Mouse (Mus musculus) CH12F3 (cell line): ENCODE measurements around the gene Abcg5.

ENCODE experiments used
- in situ Hi-C: fragments of 300-500 bp; cut with MboI; formaldehyde crosslinking; loops from 2 replicates; pipeline ENCODE4 v1.14.3; 2020; ENCODE audit warnings: low sequenced_read_pairs

The Abcg5 gene

DNA sequence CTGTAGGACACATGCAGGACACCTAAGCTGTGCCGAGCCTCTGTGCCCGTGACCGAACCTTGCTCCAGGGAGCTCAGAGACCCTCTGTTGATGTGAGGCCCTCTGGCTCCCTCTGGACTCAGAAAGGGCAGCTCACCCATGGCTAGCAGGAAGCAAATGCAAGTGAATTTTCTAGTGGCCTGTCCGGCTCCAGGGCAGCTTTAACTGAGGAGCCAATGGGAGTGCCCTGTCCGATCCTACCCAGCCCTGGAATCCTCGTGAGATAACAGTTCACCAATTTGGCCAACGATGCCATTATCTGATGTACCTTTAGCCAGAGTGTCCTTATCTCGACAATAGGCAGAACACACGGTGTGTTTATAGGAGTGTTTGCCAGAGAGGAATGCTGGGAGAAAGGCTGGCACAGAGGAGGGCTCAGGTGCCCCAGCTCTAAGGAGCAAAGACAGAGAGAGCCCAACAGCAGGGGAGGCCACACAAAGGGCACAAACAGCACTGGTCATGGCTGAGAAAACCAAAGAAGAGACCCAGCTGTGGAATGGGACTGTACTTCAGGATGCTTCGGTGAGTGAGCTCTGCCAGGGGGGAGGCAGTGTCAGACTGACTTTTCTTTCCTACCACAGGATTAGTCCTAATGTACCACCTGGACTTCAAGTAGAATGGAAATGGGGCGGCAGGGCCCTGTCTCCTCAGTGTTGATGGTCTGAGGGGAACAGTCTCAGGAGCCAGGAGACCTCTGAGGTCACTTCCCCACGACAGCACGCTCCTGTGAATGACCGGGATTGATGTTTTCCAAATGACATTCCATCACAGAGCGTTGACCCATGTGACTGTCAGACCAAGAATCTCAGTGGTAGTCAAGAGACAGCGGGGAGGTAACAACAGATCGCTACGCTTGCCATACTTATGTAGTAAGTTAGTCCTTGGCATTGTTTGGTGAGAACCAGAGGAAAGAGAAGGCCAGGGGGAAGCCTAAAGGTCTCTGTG, at the start of gene Abcg5:
Abcg5 (minus strand) TSS at position 278 of the 984 bp plus-strand sequence.
- in situ Hi-C loops = no loop called here

DNA sequence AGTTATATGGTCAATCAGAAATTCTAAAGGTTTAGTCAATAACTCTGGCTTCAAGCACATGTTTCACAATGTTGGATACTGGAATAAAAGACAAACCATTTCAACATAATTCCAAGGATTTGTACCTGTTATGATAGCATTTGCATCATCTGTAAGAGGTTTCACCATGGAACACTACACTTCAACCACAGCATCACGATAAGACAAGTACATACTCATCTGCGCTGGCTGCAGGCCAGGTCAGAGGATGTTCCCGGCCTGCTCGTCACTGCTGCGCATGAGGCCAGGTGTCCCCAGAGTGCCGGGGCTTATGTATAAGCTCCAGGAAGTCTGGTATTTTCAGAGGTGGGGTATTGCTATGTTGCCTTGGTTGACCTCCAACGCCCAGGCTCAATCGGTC, 49.8 kb upstream of the Abcg5 start:
- in situ Hi-C loops = no loop called here

DNA sequence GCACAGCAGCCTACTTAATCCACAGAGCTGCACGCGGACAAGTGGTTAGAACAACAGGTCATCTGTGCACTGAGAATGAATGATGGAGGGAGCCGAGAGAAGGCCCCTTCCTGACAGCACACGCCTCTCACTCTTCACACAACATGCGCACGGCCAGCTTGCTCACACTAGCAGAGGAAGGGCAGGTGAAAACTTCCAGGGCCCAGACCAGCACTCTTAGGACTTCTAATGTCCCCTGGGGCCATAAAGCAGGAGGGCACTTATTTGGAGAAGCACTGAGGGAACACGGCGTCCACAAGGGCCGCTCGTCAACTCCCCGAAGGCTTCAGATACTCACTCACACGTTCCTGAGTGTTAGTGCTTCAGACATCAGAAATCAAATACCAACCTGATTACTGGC, 48.5 kb upstream of the Abcg5 start:
- in situ Hi-C loops = no loop called here

DNA sequence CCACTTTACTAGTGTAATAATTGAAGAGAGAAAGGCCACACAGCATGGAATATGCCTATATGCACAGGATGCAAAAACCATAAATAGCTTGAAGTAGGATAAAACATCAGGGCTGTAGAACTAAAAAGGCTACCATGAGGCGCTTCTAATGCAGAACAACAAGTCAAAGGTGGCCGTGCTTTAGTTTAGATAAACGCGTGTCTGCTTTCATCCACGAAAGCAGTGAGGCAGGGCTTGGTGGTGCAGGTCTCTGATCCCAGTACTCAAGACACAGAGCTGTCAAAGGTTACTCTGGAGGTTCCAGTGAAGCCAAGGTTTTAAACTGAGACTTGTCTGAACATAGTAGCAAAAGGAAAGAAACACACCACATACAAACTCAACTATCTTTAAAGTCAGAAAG, 46.3 kb upstream of the Abcg5 start:
- in situ Hi-C loops = no loop called here

DNA sequence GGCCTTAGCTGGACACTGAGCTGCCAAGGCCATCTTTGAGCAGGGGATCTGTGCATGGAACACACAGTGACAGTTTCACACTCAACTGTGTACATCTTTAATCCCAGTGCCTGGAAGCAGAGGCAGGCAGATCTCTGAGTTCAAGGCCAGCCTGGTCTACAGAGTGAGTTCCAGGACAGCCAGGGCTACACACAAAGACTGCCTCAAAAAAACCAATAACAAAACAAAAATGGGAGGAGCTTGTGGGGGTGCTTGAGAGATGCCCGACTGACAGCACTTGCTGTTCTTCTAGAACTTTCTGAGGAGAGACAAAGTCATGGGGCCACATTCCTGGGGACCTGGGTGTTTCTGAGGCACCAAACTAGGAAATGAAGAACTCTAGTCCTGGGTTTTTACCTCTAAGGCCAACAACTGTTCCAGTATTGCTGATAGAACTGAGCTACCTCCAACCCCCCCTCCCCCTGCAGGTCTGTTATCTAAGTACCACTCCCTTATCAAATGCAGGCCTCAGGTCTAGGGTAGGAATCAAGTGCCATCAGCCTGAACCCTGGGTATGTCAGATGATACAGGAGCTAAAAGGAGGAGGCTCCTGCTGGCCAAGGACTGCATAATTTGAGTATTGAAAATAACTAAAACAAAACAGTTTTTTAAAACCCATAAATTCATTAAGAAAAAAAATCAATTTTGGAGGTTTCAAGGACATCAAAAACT, 45.5 kb upstream of the Abcg5 start:
- in situ Hi-C loops = no loop called here

DNA sequence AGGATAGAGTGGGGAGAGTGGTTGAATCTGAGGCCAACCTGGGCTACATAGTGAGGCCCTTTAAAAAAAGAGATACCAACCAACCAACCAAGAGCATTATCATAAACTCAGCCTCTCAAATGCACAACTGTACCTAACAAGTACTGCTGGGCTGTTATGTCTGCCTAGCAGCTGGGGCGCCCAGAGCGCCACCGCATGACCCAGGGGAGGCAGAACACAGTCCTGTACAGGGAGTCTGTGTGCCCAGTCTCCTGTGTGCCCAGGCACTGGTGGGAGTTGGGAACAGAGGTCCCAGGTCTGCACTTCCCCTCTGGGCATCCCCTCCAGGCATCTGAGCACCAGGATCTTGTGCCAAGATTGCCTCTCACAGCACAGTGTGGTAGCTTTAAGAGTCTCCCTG, 42.4 kb upstream of the Abcg5 start:
- in situ Hi-C loops = no loop called here

- in situ Hi-C loops = no loop called here
Measured at GRCm38 (mm10) chr17:84724028-84724427, 41.2 kb upstream of the Abcg5 start.

- in situ Hi-C loops = no loop called here
Measured at GRCm38 (mm10) chr17:84719105-84719504, 36.3 kb upstream of the Abcg5 start.

GRCm38 (mm10) chr17:84717416-84717815, 34.6 kb upstream of the Abcg5 start:
- in situ Hi-C loops = no loop called here

- in situ Hi-C loops = no loop called here
Measured at GRCm38 (mm10) chr17:84716252-84716872, 33.6 kb upstream of the Abcg5 start.

- in situ Hi-C loops = no loop called here
Measured at GRCm38 (mm10) chr17:84714930-84715329, 32.1 kb upstream of the Abcg5 start.

DNA sequence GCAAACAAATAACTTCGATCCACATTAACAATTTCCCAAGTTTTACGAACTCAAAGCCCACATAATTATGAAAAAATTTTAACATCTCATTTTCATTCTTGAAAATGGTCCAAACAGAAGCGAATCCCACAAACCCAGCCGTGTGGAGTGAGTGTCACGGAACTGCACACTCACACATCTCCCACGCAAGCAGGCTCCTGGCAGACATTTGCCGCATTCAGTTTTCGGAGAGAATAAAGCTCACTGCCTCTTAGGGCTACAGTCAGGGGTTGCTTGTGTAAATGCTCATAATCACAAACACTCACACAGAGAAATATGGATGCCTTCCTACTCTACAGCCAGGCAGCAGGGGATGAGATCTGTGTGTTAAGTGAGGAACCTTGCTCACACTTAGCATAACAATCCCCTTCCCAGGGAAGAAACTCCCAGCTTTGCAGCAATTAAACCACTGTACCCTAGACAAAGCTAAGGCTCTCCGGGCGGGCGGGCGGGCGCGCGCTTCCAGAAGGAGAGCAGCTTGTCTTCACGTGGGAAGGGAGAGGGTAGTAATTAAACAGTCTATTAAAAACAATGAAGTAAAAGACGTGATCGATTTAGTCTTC, 30.9 kb upstream of the Abcg5 start:
- in situ Hi-C loops = no loop called here

DNA sequence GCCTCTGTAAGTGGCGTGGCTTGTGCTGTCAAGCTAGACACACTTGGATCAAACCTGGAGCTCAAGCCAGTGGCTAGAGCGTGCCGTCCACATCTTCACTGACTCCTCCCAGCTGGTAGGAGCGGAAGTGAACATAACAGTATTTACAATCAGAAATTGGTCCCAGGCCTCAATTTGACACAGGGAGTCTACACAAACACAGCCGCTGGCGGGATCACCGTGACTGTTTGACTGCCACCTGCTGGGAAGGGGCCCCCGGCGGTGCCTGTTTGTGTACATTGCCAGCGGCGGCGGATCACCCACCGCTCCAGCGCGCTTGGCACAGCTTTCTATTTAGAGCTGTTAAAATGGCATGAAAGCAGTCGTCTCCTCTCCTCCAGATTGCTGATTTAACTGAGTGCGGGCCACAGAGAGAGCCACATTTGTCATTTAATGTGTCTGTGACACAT, 26.6 kb upstream of the Abcg5 start:
- in situ Hi-C loops = no loop called here

GRCm38 (mm10) chr17:84708818-84709217, 26.0 kb upstream of the Abcg5 start:
- in situ Hi-C loops = no loop called here

DNA sequence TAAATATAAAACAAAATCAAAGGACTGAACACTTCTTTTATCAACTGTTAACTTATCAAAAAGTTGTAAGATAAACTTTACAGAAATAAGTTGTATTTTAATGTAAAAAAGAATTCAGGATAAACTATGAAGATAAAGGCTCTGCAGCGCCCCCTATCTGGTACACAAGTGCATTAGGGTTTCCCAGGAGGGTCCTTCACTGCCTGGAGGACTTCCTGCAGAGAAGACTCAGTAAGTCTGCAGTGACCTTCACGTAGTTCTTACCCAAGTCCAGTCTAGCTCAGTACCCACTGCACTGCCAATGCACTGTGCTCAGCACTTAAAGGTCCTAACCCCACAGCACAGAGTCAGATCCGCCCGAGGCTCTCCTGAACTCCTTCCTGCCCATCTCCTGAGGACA, 24.6 kb upstream of the Abcg5 start:
- in situ Hi-C loops = no loop called here

GRCm38 (mm10) chr17:84698727-84699126, 15.9 kb upstream of the Abcg5 start:
- in situ Hi-C loops = no loop called here

- in situ Hi-C loops = no loop called here
Measured at GRCm38 (mm10) chr17:84696537-84696936, 13.7 kb upstream of the Abcg5 start.

GRCm38 (mm10) chr17:84693741-84694140, 10.9 kb upstream of the Abcg5 start:
- in situ Hi-C loops = no loop called here

DNA sequence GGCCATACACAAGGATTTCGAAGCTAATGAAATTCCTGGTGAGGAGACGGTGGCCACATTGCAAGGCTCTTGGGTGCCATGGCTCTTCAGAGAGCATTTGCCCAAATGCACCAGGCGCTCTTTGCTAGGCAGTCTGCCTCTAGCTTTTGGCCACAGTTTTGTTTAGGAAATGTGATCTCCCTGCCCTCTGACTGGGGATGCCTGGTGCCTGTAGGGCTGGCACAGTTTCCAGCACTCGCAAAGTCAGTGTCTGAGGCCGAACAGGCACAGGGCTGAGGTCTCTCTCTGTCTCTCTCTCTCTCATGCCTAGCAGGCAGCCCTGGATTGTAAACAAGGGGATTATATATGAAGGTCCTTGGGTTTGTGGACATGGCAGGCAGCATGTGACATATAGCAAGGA, 7.3 kb upstream of the Abcg5 start:
- in situ Hi-C loops = no loop called here

DNA sequence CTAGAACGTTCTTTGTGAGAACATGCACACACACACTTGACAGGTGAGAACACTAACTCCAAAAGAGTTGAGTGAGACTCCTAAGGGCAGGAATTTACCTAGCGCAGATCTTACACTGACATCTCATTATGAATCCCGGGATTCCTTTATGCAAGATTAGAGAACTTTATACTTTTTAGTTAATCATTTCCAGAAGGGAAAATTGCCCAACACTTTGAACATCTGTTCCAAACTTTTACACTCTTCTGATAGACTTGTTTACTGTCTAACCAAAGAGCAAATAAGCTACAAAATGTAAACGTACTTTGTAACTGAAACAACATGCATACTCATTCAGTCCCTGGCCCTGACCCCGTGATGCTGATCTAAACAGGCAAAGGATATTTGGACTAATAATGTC, 6.5 kb upstream of the Abcg5 start:
- in situ Hi-C loops = no loop called here

GRCm38 (mm10) chr17:84688834-84689233, 6.0 kb upstream of the Abcg5 start:
- in situ Hi-C loops = no loop called here
